Mouse (Mus musculus) CH12.LX (cell line): ENCODE results near the gene Gm20388. TPM values are rescaled to one million over a fixed set of nuclear protein-coding genes. Genes with fewer than 3 reads are reported as not detected.

ENCODE experiments used
- DNase-seq: peaks from one replicate; pipeline ENCODE4 v3.0.0-alpha.2; 2013; ENCODE audit errors: extremely low read depth
- H3K27ac ChIP-seq: 2 replicates; pipeline ENCODE4 v1.5.1; 2012; ENCODE audit warnings: low read depth, mild to moderate bottlenecking, control low read depth, moderate library complexity; ENCODE audit not compliant: insufficient read depth
- H3K27me3 ChIP-seq: replicated peaks from 2 replicates; pipeline ENCODE3; 2012; ENCODE audit warnings: inconsistent platforms
- H3K36me3 ChIP-seq, 2 experiments: replicated peaks in 1 of 2; 2 replicates each; pipeline versions ENCODE3 to v1.6.1; 2012; ENCODE audit warnings: inconsistent platforms in 1 of 2, low read length in 1 of 2, mild to moderate bottlenecking in 1 of 2, mixed read lengths in 1 of 2, moderate library complexity in 1 of 2; ENCODE audit not compliant: control insufficient read depth in 1 of 2, insufficient read depth in 1 of 2
- H3K4me1 ChIP-seq, 2 experiments: 2 replicates each; pipeline ENCODE4 v1.6.1; 2012; ENCODE audit warnings: inconsistent platforms in 1 of 2, moderate library complexity in 1 of 2; ENCODE audit not compliant: insufficient read depth in 2 of 2, control insufficient read depth in 1 of 2
- H3K4me2 ChIP-seq: 2 replicates; pipeline ENCODE4 v1.6.1; 2012; ENCODE audit warnings: low read depth, mild to moderate bottlenecking, control low read depth; ENCODE audit not compliant: poor library complexity, insufficient read depth, severe bottlenecking
- H3K4me3 ChIP-seq, 3 experiments: fragments of 150-350 bp in 1 of 3; sonication (generic) in 1 of 3; replicated peaks in 1 of 3; 2 replicates each; pipeline versions ENCODE3 to v1.5.1; 2011 to 2012; ENCODE audit warnings: low read depth in 2 of 3, low read length in 2 of 3, mild to moderate bottlenecking in 2 of 3, moderate library complexity in 2 of 3, control low read depth in 1 of 3, improper control_type of control experiment in 1 of 3, inconsistent platforms in 1 of 3, mixed read lengths in 1 of 3; ENCODE audit not compliant: poor library complexity in 1 of 3
- H3K79me2 ChIP-seq: replicated peaks from 2 replicates; pipeline ENCODE4 v1.6.1; 2012; ENCODE audit warnings: mild to moderate bottlenecking, moderate library complexity; ENCODE audit not compliant: control insufficient read depth, poor library complexity, insufficient read depth, severe bottlenecking; ENCODE audit errors: extremely low read depth
- H3K9ac ChIP-seq: 2 replicates; pipeline ENCODE4 v1.6.1; 2012; ENCODE audit warnings: low read depth, mild to moderate bottlenecking, control low read depth, moderate library complexity; ENCODE audit not compliant: insufficient read depth
- H3K9me3 ChIP-seq: replicated peaks from 2 replicates; pipeline ENCODE3; 2012; ENCODE audit warnings: low read length, inconsistent platforms, mixed read lengths
- CHD2 ChIP-seq: IDR thresholded peaks from 2 replicates; pipeline ENCODE4 v1.6.1; 2011; ENCODE audit warnings: low read length, improper control_type of control experiment
- CTCF ChIP-seq, 2 experiments: IDR thresholded peaks in 1 of 2; conservative IDR thresholded peaks in 1 of 2; 2 replicates each; pipeline ENCODE4 v1.5.1; 2011 to 2012; ENCODE audit warnings: low read depth in 2 of 2, low read length in 2 of 2, improper control_type of control experiment in 1 of 2, inconsistent platforms in 1 of 2, mild to moderate bottlenecking in 1 of 2, moderate library complexity in 1 of 2
- ELF1 ChIP-seq: IDR thresholded peaks from 2 replicates; pipeline ENCODE4 v1.6.1; 2014; ENCODE audit warnings: low read depth, mild to moderate bottlenecking, inconsistent platforms, low read length, improper control_type of control experiment
- EP300 ChIP-seq: IDR thresholded peaks from 2 replicates; pipeline ENCODE4 v1.6.1; 2011; ENCODE audit warnings: low read length, improper control_type of control experiment
- GABPA ChIP-seq: IDR thresholded peaks from 2 replicates; pipeline ENCODE4 v1.6.1; 2012; ENCODE audit warnings: low read depth, low read length, improper control_type of control experiment, inconsistent platforms; ENCODE audit not compliant: insufficient replicate concordance
- JUN ChIP-seq: IDR thresholded peaks from 2 replicates; pipeline ENCODE4 v1.6.1; 2011; ENCODE audit warnings: low read depth, mild to moderate bottlenecking, low read length, improper control_type of control experiment, moderate library complexity; ENCODE audit not compliant: insufficient read depth
- MAFK ChIP-seq: IDR thresholded peaks from 2 replicates; pipeline ENCODE4 v1.6.1; 2011; ENCODE audit warnings: low read length, improper control_type of control experiment; ENCODE audit not compliant: insufficient replicate concordance
- MAZ ChIP-seq: IDR thresholded peaks from 2 replicates; pipeline ENCODE4 v1.6.1; 2012; ENCODE audit warnings: low read depth, mild to moderate bottlenecking, inconsistent platforms, low read length, improper control_type of control experiment, moderate library complexity
- MYC ChIP-seq: IDR thresholded peaks from 2 replicates; pipeline ENCODE4 v1.6.1; 2011; ENCODE audit warnings: low read depth, mild to moderate bottlenecking, improper control_type of control experiment, low read length
- NELFE ChIP-seq: IDR thresholded peaks from 2 replicates; pipeline ENCODE4 v1.6.1; 2011; ENCODE audit warnings: low read depth, low read length, improper control_type of control experiment
- POLR2A ChIP-seq: IDR thresholded peaks from 2 replicates; pipeline ENCODE4 v1.6.1; 2011; ENCODE audit warnings: low read depth, mild to moderate bottlenecking, improper control_type of control experiment, low read length
- POLR2AphosphoS2 ChIP-seq: IDR thresholded peaks from 2 replicates; pipeline ENCODE4 v1.6.1; 2011; ENCODE audit warnings: low read depth, low read length, improper control_type of control experiment
- RAD21 ChIP-seq: IDR thresholded peaks from 2 replicates; pipeline ENCODE4 v1.6.1; 2011; ENCODE audit warnings: low read depth, mild to moderate bottlenecking, low read length, improper control_type of control experiment, moderate library complexity
- RCOR1 ChIP-seq: conservative IDR thresholded peaks from 2 replicates; pipeline ENCODE4 v1.6.1; 2012; ENCODE audit warnings: low read depth, mild to moderate bottlenecking, inconsistent platforms, low read length, improper control_type of control experiment
- UBTF ChIP-seq: IDR thresholded peaks from 2 replicates; pipeline ENCODE4 v1.6.1; 2012; ENCODE audit warnings: low read depth, mild to moderate bottlenecking, inconsistent platforms, low read length, improper control_type of control experiment, moderate library complexity
- USF2 ChIP-seq: conservative IDR thresholded peaks from 2 replicates; pipeline ENCODE4 v1.6.1; 2011; ENCODE audit warnings: low read depth, low read length, improper control_type of control experiment
- ZC3H11A ChIP-seq: IDR thresholded peaks from 2 replicates; pipeline ENCODE4 v1.6.1; 2012; ENCODE audit warnings: low read depth, mild to moderate bottlenecking, inconsistent platforms, low read length, improper control_type of control experiment
- ZKSCAN1 ChIP-seq: IDR thresholded peaks from 2 replicates; pipeline ENCODE4 v1.6.1; 2012; ENCODE audit warnings: low read depth, inconsistent platforms, low read length, improper control_type of control experiment, borderline replicate concordance
- ZMIZ1 ChIP-seq: IDR thresholded peaks from 2 replicates; pipeline ENCODE4 v1.6.1; 2012; ENCODE audit warnings: low read depth, mild to moderate bottlenecking, inconsistent platforms, low read length, improper control_type of control experiment
- ZNF384 ChIP-seq: IDR thresholded peaks from 2 replicates; pipeline ENCODE4 v1.6.1; 2012; ENCODE audit warnings: low read depth, low read length, improper control_type of control experiment, inconsistent platforms
- dilution Hi-C: fragments of 300-500 bp; cut with MboI; formaldehyde crosslinking; loops from 2 replicates; pipeline ENCODE4 v1.14.3; 2020; ENCODE audit warnings: low sequenced_read_pairs; ENCODE audit not compliant: extremely low pct_unique_long_range_greater_than_20kb, extremely low pct_ligation_motif_present
- in situ Hi-C: fragments of 300-500 bp; cut with MboI; formaldehyde crosslinking; loops from 3 replicates; pipeline ENCODE4 v1.14.3; 2019; ENCODE audit warnings: low sequenced_read_pairs, low pct_ligation_motif_present, low pct_unique_long_range_greater_than_20kb, mixed read lengths
- polyA plus RNA-seq: library from polyadenylated mRNA; unstranded; fragments of >175 nt; gene quantifications from 2 replicates; pipeline ENCODE4 v1.2.1, GENCODE M21; 2012; ENCODE audit warnings: low read depth; ENCODE audit not compliant: insufficient read length
- total RNA-seq, 2 experiments: library from RNA; depleted of rRNA; stranded (reverse); fragments of 300-350 nt in 1 of 2; fragments of >200 nt in 1 of 2; gene quantifications; 2 replicates each; pipeline ENCODE4 v1.2.3; 2012 to 2014

Gene Gm20388
- total and polyA plus RNA-seq, 3 experiments, result 14.8 to 26.3 (median 22.2) TPM

DNA sequence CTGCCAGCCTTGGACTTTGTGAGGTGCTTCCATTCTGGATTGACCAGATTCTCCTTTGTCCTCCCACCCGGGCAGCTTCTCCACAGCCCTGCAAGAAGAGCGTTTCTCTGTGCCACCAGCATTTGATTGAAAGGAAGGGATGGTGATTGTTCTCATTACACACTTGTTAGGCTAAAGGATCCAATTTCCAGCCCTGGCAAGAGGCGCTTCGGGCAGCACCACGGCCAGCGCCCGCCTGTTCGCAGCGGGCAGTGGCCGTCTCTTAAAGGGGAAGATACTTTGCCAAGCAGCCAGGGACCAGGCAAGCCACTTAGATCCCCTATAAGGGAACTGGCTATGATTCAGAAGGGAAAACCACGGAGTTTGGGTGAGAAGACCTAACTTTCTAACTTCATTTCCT, 3980.6 kb downstream of the Gm20388 start:
- in situ Hi-C loops, result no loop called here
- dilution Hi-C loops, result no loop called here
- TF ChIP-seq RCOR1 (no peak), CHD2 (no peak), ZMIZ1 (no peak), JUN (no peak), POLR2AphosphoS2 (no peak), MYC (no peak), NELFE (no peak), ZNF384 (no peak), EP300 (no peak), MAZ (no peak), GABPA (no peak), MAFK (no peak), ZKSCAN1 (no peak), RAD21 (no peak), UBTF (no peak), CTCF (conservative IDR thresholded peaks at IDR 0.05 in 1 of 2, IDR thresholded peaks at IDR 0.05 in 1 of 2; ENCODE audit: low read depth in 2 of 2, low read length in 2 of 2) (no peak), USF2 (no peak), ZC3H11A (no peak), POLR2A (no peak), ELF1 (no peak)
- TF ChIP-seq, all 38 proteins: peak for 0
- peaks cover 5% of the 10 kb centered on the region for H3K9me3 ChIP-seq
- H3K4me2 ChIP-seq, result no peak overlapping the region
- no peak overlapping the region for H3K9ac ChIP-seq
- H3K36me3 ChIP-seq, result no peaks in the 10 kb centered on the region
- H3K4me1 ChIP-seq, result no peaks in the 10 kb centered on the region
- no peaks in the 10 kb centered on the region for H3K79me2 ChIP-seq
- no peak for DNase-seq
- H3K27ac ChIP-seq, result no peak overlapping the region
- H3K4me3 ChIP-seq, result no peak overlapping the region
- peaks cover 42% of the 10 kb centered on the region for H3K27me3 ChIP-seq

- DNase-seq, result no peak
- peaks cover 5% of the 10 kb centered on the region for H3K9me3 ChIP-seq
- dilution Hi-C loops (no loop called here), in situ Hi-C loops (no loop called here)
- H3K4me3 ChIP-seq, result no peak overlapping the region
- TF ChIP-seq MAZ (no peak), GABPA (no peak), UBTF (no peak)
- no peak overlapping the region for H3K4me2 ChIP-seq
- H3K79me2 ChIP-seq, result no peaks in the 10 kb centered on the region
- no peak overlapping the region for H3K9ac ChIP-seq
- H3K4me1 ChIP-seq, result no peaks in the 10 kb centered on the region
- H3K27me3 ChIP-seq, result peaks cover 35% of the 10 kb centered on the region
- peaks cover 0 to 4% of the 10 kb centered on the region in 2 experiments for H3K36me3 ChIP-seq
- H3K27ac ChIP-seq, result no peak overlapping the region
Measured at GRCm38 (mm10) chr8:123891883-123892585, 3981.4 kb downstream of the Gm20388 start.
